Mouse (Mus musculus) ES-E14 (cell line): ENCODE measurements around the gene Hoxd9. TPM values are rescaled to one million over a fixed set of nuclear protein-coding genes. Genes with fewer than 3 reads are reported as not detected.

Experiments
- DNase-seq: peaks from one replicate; pipeline ENCODE4 v3.0.0-alpha.2; 2013; ENCODE audit warnings: low read depth, low spot score
- H3K27ac ChIP-seq: 2 replicates; pipeline ENCODE4 v1.5.1; 2012; ENCODE audit warnings: low read depth, mild to moderate bottlenecking, low read length, moderate library complexity, mixed read lengths; ENCODE audit not compliant: poor library complexity, insufficient read depth, severe bottlenecking
- H3K36me3 ChIP-seq: 2 replicates; pipeline ENCODE4 v1.6.1; 2012; ENCODE audit warnings: mild to moderate bottlenecking, low read length, moderate library complexity, mixed read lengths; ENCODE audit not compliant: control insufficient read depth, poor library complexity, insufficient read depth, severe bottlenecking
- H3K4me1 ChIP-seq, 2 experiments: fragments of 150-350 bp in 1 of 2; sonication (generic) in 1 of 2; 2 replicates each; pipeline ENCODE4 v1.6.1; 2012; ENCODE audit warnings: low read length in 2 of 2, mild to moderate bottlenecking in 1 of 2, mixed read lengths in 1 of 2; ENCODE audit not compliant: control insufficient read depth in 2 of 2, insufficient read depth in 2 of 2, poor library complexity in 1 of 2
- H3K4me3 ChIP-seq, 2 experiments: fragments of 150-350 bp in 1 of 2; sonication (generic) in 1 of 2; 2 replicates each; pipeline ENCODE4 v1.5.1; 2012; ENCODE audit warnings: low read length in 2 of 2, low read depth in 1 of 2, mild to moderate bottlenecking in 1 of 2, mixed read lengths in 1 of 2; ENCODE audit not compliant: insufficient read depth in 1 of 2, poor library complexity in 1 of 2, severe bottlenecking in 1 of 2
- H3K9ac ChIP-seq: 2 replicates; pipeline ENCODE4 v1.6.1; 2012; ENCODE audit warnings: low read depth, mild to moderate bottlenecking, low read length, mixed read lengths; ENCODE audit not compliant: poor library complexity, insufficient read depth, severe bottlenecking
- H3K9me3 ChIP-seq: fragments of 150-350 bp; sonication (generic); 2 replicates; pipeline ENCODE4 v1.6.1; 2012; ENCODE audit warnings: low read depth, mild to moderate bottlenecking, low read length; ENCODE audit not compliant: control insufficient read depth, insufficient read depth
- CHD2 ChIP-seq: IDR thresholded peaks from 2 replicates; pipeline ENCODE4 v1.6.1; 2014; ENCODE audit warnings: mild to moderate bottlenecking, low read depth, low read length, inconsistent platforms
- HCFC1 ChIP-seq: IDR thresholded peaks from 2 replicates; pipeline ENCODE4 v1.6.1; 2012; ENCODE audit warnings: low read length, inconsistent platforms, borderline replicate concordance; ENCODE audit not compliant: insufficient read depth
- MAFK ChIP-seq: IDR thresholded peaks from 2 replicates; pipeline ENCODE4 v1.6.1; 2014; ENCODE audit warnings: mild to moderate bottlenecking, low read depth, low read length, inconsistent platforms; ENCODE audit not compliant: insufficient read depth
- ZC3H11A ChIP-seq: IDR thresholded peaks from 2 replicates; pipeline ENCODE4 v1.6.1; 2012; ENCODE audit warnings: low read depth, mild to moderate bottlenecking, inconsistent platforms, low read length, borderline replicate concordance
- ZNF384 ChIP-seq: IDR thresholded peaks from 2 replicates; pipeline ENCODE4 v1.6.1; 2012; ENCODE audit warnings: low read depth, low read length, inconsistent platforms
- in situ Hi-C, 2 experiments: fragments of 600-800 bp; cut with MboI; formaldehyde crosslinking; loops; one replicate each; pipeline ENCODE4 v1.15.1; 2025; ENCODE audit warnings: low sequenced_read_pairs in 2 of 2, inconsistent platforms in 1 of 2; ENCODE audit not compliant: unreplicated experiment in 2 of 2
- total RNA-seq: library from RNA; depleted of rRNA; stranded (reverse); fragments of 300-350 nt; gene quantifications from 2 replicates; pipeline ENCODE4 v1.2.3, GENCODE M21; 2012

Gene Hoxd9
- total RNA-seq, 1 experiment: 0.76 TPM

GRCm38 (mm10) chr2:74667842-74668357 lies 29.6 kb upstream of the Hoxd9 start, which contains the start of gene Hoxd13:
TSS of gene Hoxd13 (plus strand) at chr2:74668310.
- H3K4me1 ChIP-seq: peaks cover 0 to 3% of the 10 kb centered on the region in 2 experiments; a peak in 1 of 4 replicates
- H3K36me3 ChIP-seq: no peaks in the 10 kb centered on the region
- no peak for DNase-seq
- H3K27ac ChIP-seq: no peak within 1 kb of the TSS
- H3K9me3 ChIP-seq: no peaks in the 10 kb centered on the region
- peak within 1 kb of the TSS; percentile 68 for H3K9ac ChIP-seq
- peak within 1 kb of the TSS; percentile 39 to 65; a peak in 3 of 4 replicates for H3K4me3 ChIP-seq
- TF ChIP-seq ZC3H11A: no peak
- TF ChIP-seq HCFC1: no peak
- no peak for TF ChIP-seq MAFK
- TF ChIP-seq ZNF384: no peak
- TF ChIP-seq CHD2: no peak
- in situ Hi-C loops: loop anchor here (10.0 to 25.0 kb wide), 3 partner anchors 606 to 1393 kb away; partner anchors contain the start of gene Sp9 (in 1 of the 2)

- TF ChIP-seq CHD2: no peak
- TF ChIP-seq HCFC1: no peak
- TF ChIP-seq ZNF384: no peak
- TF ChIP-seq ZC3H11A: no peak
- TF ChIP-seq MAFK: no peak
- H3K27ac ChIP-seq: no peak overlapping the region
- H3K9me3 ChIP-seq: no peaks in the 10 kb centered on the region
- no peak for DNase-seq
- H3K9ac ChIP-seq: peak overlapping the region; percentile 68
- in situ Hi-C loops: loop anchor here (10.0 to 25.0 kb wide), 3 partner anchors 606 to 1394 kb away; partner anchors contain the start of gene Sp9 (in 1 of the 2)
- H3K4me1 ChIP-seq: peaks cover 0 to 3% of the 10 kb centered on the region in 2 experiments; a peak in 1 of 4 replicates
- H3K36me3 ChIP-seq: no peaks in the 10 kb centered on the region
- H3K4me3 ChIP-seq: peak overlapping the region; percentile 39 to 65; a peak in 3 of 4 replicates
Measured at GRCm38 (mm10) chr2:74668370-74669229, 28.9 kb upstream of the Hoxd9 start.

GRCm38 (mm10) chr2:74669230-74669578 lies 28.3 kb upstream of the Hoxd9 start:
- TF ChIP-seq MAFK (no peak), HCFC1 (no peak), ZNF384 (no peak)
- no peak for DNase-seq
- in situ Hi-C loops: loop anchor here (10.0 to 25.0 kb wide), 3 partner anchors 607 to 1394 kb away; partner anchors contain the start of gene Sp9 (in 1 of the 2)
- Histone ChIP-seq H3K4me1 (peaks cover 0 to 3% of the 10 kb centered on the region in 2 experiments; a peak in 1 of 4 replicates), H3K36me3 (no peaks in the 10 kb centered on the region), H3K27ac (no peak overlapping the region), H3K9ac (no peak overlapping the region), H3K9me3 (no peaks in the 10 kb centered on the region), H3K4me3 (no peak overlapping the region)

- Histone ChIP-seq H3K4me1 (peaks cover 0 to 3% of the 10 kb centered on the region in 2 experiments; a peak in 1 of 4 replicates), H3K36me3 (no peaks in the 10 kb centered on the region), H3K9ac (no peak overlapping the region), H3K27ac (no peak overlapping the region), H3K4me3 (no peak overlapping the region), H3K9me3 (no peaks in the 10 kb centered on the region)
- in situ Hi-C loops: loop anchor here (10.0 to 25.0 kb wide), 3 partner anchors 607 to 1395 kb away; partner anchors contain the start of gene Sp9 (in 1 of the 2)
- no peak for DNase-seq
- TF ChIP-seq ZNF384 (no peak), CHD2 (no peak), HCFC1 (no peak), MAFK (no peak), ZC3H11A (no peak)
Measured at GRCm38 (mm10) chr2:74669650-74670235, 27.8 kb upstream of the Hoxd9 start.
